Mouse (Mus musculus) cerebellum, adult 2 months (tissue): ENCODE measurements at regions not wholly inside any gene's neighbourhood (a gene's known extent, or its start where the extent isn't known, plus 50 kb on each side); places are given as distances from the start of the nearest gene placed in this dataset.
A peak's percentile ranks its signal among the peaks of the same experiment; 100 is the strongest.

Source experiments
- CTCF ChIP-seq: fragments of 200-500 bp; IDR thresholded peaks from 2 replicates; pipeline ENCODE4 v1.5.1; 2011; ENCODE audit warnings: low read depth, mild to moderate bottlenecking, control low read depth, low read length, moderate library complexity, borderline replicate concordance; ENCODE audit not compliant: insufficient read depth
- POLR2A ChIP-seq: fragments of 200-500 bp; IDR thresholded peaks from 2 replicates; pipeline ENCODE4 v1.6.1; 2011; ENCODE audit warnings: low read length, control low read depth, borderline replicate concordance; ENCODE audit not compliant: insufficient read depth

- TF ChIP-seq POLR2A (no peak), CTCF (peak; percentile 39; the same call in 1 of the 2 replicates)
Measured at GRCm38 (mm10) chr4:99561506-99561937, 94.6 kb upstream of the Foxd3 start.
